Mouse (Mus musculus) cerebellum, adult 2 months (tissue): ENCODE data around the gene Ski.

Experiments used
- CTCF ChIP-seq: fragments of 200-500 bp; IDR thresholded peaks from 2 replicates; pipeline ENCODE4 v1.5.1; 2011; ENCODE audit warnings: low read depth, mild to moderate bottlenecking, control low read depth, low read length, moderate library complexity, borderline replicate concordance; ENCODE audit not compliant: insufficient read depth
- POLR2A ChIP-seq: fragments of 200-500 bp; IDR thresholded peaks from 2 replicates; pipeline ENCODE4 v1.6.1; 2011; ENCODE audit warnings: low read length, control low read depth, borderline replicate concordance; ENCODE audit not compliant: insufficient read depth

DNA sequence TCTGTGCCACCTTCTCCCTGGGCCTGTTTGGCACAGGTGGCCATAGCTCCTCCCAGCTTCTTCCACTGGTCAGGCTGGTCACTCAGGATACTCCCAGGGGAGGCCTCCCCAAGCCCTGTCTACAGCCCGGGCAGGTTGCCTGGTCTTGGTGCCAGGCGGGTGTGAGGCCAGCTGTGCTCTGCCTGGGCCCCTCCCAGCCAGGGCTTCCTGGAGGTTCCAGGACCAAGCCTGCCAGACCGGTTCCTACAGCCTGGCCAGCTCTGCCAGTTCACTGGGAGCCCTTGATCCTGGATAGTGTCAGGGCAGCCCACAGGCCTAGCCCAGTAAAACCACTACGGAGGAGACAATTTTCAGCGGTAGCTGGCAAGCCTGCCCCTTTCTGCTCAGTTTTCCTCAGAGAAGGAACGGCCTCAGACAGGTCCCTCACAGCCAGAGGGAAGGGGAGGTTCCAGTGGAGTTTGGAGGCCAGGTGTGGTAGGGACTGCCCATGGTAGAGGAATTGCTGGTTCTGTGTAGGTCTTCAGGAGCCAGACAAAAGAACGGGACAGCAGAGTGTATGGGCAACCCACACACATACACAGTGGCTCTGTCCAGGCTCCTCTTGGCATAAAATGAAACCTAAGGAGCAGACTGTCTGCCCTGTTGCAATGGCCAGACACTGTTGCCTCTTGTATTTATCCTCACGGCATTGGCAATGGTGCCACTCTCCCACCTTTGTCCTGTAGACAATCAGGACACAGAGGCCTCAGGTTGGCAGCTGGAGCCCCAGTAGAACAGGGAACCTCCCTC is 73.3 kb downstream of the Ski start:
- TF ChIP-seq CTCF (no peak), POLR2A (no peak)
